Mouse (Mus musculus): ENCODE data around the gene Scamp4. TPM values are rescaled to one million over a fixed set of nuclear protein-coding genes. Genes with fewer than 3 reads are reported as not detected.
"Not testable (repeated sequence)": the region's sequence is repeated elsewhere in the genome, so short reads cannot be mapped to it uniquely, and the experiment has no call there.

Gene Scamp4
- total RNA-seq, 4 experiments from 2014 or later = 39.3 to 58.6 (median 42.8) TPM

DNA sequence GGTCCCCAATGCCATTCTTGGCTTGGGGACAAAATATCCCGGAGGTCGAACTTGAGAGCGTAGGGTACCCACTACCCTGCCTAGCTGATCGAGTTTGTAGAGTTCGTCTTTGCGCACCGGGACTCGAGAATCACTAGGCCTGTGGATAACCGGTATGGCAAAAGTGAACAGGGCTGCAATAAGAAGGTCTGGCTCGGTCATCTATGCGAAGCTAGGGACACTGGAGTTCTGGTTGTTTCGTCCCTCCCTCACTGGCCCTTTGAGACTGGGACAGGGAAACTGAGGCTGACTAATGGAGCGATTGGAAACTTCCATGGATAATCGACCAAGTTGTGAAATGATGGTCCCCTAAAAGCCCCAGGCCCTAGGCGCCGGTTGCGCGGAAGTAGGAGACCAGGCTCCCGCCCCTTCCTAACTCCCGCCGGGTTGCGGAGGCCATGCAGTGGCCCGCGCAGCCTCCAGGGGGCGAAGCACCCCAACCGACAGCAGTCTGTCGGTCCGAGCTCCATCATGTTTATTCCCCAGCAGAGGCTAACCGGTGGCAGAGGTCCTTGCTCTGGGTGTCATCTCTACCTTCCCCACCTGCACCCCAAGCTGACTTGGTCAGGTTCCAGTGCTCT, 24.4 kb upstream of the Scamp4 start:
- peak in 1 of 2 experiments; percentile 63 for DNase-seq (ENCODE audit: low spot score in 2 of 2)

DNA sequence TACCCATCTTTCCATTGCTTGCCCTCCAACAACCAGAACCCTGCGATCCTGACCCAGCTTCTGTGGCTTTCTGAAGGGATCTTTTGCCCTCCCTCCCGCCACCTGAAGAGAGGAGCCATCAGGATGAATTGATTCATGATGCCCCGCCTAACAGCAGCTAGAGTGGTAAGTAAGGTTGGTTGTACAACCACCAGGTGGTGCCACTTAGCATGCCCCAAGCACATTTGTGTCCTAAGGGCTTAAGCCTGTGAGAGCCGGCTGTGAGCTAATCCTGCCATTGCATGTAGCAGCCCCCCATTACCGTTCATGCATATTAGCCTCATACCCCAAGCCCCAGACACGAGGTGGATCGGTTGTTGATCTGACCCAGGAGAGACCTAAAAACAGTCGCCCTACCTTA, 23.8 kb upstream of the Scamp4 start:
- DNase-seq (ENCODE audit: low spot score in 2 of 2) = no peak

DNA sequence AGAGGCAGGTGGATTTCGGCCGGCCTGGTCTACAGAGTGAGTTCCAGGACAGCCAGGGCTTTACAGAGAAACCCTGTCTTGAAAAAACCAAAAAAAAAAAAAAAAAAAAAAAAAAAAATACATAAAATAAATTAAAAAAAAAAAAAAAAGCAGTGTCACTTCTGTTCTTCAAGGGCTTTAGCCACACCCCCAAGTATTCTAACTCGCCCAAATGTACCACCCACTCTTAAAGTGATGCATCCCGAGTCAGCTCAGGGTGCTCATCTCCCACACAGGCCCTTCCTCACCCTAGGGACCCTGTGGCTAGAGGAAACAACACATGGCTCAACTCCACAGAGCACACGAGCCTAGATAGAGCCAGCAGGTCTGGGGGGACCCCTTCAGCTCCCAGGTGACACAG, 19.6 kb upstream of the Scamp4 start:
- DNase-seq (ENCODE audit: low spot score in 2 of 2) = no peak

DNA sequence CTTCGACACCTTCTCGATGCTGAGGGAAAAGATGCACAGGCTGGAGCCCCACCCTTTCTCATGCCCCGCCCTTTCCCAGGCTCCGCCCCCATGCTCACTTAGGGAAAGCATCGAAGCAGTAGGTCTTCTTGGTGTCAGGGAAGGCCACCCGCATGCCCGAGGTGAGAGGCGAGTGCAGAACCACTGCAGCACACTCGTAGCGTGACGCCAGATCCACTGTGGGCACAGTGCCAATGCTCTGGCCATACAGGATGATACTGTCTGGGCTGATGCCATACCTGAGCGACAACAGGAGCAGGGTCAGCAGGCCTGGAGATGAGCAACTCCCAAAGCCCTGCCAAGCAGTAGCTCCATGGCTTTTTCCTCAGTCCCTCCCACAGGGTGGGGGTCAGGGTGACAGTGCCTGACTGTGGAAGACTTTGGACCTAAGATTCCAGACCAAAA, 18.6 kb upstream of the Scamp4 start:
- no peak for DNase-seq (ENCODE audit: low spot score in 2 of 2)

DNA sequence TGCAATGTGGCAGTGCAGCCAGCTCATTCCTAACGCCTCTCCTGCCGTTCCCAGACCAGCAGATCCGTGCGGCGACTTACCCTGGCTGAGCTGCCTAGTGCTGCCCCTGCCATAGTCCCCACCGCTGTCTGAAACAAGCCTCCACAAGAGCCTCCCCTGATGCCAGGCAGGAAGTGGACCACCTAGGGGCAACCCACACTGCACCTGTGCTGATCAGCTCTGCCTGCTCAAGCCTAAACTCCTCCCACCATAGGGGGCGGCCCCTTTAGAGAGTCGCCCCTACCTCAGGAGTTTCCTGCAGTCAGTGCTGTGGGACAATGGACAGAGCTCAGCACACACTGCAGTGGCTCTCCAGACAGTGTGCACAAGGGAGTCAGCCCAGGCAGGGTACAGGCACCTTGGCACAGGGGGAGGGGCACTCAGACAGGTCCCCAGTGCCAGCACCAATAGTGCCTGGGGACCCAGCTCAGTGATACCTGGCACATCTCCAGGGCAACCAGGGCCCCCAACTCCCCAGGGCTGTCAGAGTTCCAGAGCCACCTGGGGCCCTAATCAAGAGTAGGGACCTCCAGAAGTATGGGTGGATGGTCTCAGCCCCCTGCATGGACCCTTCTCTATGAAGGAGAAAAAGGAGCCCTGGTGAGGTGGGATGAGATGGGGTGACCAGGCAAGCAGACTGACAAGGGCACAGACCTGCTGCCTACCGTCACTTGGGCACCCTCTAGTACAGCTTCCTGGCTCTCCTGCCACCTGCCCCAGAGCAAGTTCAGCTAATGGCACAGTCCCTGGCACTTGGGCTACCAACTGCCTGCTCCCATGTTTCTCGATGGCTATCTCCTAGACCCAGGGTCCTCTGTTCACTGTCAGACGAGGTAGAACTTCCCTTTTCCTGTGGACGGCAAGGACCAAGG, 17.8 kb upstream of the Scamp4 start:
- no peak for DNase-seq (ENCODE audit: low spot score in 2 of 2)

DNA sequence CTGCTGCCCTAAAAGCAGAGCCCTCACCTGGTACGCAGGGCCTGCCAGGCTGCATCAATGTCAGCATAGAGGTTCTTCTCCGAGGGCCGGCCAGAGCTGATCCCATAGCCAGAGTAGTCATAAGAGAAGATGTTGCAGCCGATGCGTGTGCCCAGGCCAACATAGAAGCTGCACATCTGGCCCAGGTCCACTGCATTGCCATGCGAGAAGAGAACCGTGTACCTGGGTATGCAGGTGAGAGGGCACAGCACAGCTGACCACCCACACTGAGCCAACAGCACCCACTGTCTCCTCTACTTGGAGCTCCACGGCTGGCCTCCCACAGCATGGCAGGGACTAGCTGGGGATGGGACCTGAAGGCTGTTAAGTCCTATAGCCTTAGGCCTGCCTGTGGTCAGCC, 17.1 kb upstream of the Scamp4 start:
- DNase-seq (ENCODE audit: low spot score in 2 of 2) = no peak

DNA sequence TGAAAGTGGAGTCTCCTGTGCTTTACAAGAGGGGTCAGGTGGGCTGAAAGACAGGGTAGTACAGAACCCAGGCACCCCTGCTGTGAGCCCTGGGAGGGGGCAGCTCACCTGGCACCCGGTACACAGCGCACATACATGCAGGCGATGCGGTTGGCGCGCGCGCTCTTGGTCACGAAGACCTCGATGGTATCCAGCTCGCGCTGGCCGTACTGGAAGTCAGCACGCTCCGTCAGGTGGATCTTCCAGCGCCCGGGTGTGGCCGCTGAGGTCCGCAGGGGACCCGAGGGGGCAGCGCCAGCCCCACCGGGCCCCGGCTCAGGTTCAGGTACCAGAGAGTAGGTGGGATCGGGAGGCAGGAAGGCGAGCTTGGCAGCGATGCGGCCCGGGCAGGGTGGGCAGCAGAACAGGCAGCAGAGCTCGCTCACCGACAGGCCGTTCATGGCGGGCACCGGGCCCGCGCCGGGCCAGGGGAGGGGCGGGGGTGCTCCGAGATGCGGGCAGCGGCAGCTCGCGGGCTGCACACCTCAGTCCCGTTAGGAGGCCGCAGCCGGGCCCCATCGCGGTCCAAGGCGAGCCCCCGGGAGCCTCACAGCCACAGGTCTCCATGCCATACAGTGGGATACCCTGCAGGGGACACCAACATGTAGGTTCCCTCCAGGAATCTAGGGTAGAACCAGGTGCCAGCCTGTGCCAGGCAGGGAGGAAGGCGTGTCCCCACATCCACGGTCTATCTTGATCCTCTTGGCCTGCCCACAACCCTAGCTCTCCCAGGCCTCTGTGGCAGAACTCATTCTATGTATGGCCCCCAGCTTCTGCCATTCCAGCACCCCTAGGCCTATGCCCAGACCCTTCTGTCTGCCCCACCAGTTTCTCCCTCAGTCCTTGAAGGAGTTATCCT, 16.0 kb upstream of the Scamp4 start:
- no peak for DNase-seq (ENCODE audit: low spot score in 2 of 2)

DNA sequence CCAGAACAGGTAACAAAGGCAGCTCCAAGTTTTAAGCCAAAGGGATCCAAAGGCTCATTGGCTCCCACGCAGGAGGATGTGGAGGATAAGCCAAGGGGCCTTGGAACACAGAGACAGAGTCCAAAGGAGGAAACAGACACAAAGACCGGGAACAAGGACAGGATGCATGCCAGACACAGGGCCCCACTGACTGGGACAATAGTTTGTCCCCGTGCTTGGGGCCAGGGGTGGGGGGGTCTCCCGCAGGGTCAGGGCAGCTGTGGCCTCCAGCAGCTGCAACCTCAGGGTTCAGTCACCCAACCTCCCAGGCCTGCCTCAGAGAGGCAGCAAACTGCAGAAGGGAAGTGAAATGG, 15.4 kb upstream of the Scamp4 start:
- DNase-seq (ENCODE audit: low spot score in 2 of 2) = no peak

DNA sequence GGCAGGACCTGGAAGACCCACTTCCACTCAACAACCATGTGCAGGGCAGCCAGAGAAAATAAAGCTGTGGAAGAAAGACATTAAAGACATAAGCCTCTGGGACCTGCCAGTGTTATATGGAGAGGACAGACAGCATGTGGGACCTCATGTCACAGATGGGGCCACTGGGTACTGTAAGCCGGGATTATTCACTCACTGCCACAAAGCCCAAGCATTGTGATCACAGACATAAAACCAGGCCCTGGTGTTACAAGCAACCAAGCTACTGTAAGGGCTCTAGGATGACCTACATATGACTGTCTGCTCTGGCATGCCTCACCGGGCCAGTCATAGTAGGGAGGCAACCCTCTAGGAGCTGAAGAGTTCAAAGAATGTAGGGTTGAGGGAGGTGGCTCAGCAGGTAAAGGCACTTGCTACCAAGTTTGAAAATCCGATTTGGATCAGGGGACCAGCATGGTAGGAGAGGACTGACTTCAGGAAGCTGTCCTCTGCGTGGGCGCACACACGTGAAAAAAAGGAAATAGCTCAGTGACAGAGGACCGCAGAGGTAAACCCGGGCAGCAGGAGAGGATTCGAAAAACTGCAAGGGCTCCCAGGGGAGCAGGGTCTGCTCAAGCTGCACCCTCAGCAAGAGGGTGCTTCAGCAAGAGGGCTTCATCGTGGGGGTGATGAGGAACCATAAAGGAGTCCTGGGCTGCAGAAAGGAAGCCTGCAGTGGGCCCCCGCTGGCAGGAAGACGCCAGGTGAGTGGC, 13.4 kb upstream of the Scamp4 start:
- no peak for DNase-seq (ENCODE audit: low spot score in 2 of 2)

DNA sequence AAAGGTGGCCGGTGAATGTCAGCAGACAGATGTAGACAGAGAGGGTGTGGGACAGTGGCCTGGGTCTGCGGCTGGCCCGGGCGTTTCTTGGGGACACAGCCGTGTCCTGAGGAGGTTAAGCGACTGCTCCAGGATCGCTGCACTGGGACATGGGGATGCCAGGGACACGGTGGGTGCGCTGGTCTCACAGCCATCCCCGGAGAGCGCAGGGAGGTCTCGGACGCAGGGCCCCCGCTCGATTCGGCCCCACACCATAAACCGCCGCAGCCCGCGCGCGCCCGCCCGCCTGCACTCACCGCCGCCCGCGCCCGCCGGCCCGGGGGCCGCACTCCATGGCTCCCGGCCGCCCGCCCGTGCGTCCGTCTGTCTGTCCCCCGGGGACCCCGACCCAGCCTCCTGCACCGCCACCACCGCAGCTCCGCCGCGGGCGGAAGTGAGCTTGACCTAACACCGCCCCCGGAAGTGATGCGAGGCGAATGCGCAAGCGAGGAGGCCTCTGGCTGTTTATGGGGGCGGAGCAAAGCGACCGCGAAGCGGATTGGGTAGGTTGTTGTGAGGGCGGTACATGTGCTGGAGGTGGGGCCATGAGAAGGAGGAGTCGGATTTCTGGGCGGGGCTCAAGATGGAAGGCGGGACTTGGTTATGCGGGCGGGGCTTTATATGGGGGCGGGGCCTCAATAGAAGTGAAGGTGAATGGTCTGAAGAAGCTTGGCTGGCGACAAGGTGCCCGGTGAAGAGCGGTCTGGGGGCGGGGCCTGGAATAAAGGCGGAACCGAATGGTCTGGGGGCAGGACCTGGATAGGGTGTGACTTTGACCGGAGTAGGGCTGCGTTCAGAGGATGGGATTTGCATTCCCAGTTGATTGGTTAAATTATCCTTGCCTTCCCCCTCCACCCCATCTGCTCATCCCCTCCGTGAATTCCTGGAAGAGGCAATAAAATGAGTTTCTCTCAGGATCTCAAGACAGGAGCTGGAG, 12.5 kb upstream of the Scamp4 start, which contains the start of gene Abhd17a:
Gene Abhd17a, minus strand, starts transcription at position 463 of the 976 bp plus-strand sequence.
- DNase-seq (ENCODE audit: low spot score in 2 of 2) = peak; percentile 90 to 96

DNA sequence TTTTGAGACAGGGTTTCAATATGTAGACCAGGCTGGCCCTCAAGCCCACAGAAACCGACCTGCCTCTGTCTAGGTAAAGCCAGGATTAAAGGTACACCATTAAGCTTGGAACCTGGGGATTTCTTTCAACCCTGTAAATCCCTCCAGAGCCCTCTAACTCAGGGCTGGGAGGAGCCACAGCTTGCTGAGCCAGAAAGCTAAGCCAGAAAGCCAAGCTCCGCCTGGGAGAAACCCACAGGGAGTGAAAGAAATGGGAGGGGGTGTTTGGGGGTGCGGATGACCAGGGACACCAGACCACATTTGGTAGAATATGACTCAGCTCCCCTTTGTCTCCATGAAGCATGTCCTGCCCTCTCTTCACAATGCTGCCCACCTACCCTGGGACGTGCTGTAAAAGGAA, 6.4 kb upstream of the Scamp4 start:
- DNase-seq (ENCODE audit: low spot score in 2 of 2) = no peak

DNA sequence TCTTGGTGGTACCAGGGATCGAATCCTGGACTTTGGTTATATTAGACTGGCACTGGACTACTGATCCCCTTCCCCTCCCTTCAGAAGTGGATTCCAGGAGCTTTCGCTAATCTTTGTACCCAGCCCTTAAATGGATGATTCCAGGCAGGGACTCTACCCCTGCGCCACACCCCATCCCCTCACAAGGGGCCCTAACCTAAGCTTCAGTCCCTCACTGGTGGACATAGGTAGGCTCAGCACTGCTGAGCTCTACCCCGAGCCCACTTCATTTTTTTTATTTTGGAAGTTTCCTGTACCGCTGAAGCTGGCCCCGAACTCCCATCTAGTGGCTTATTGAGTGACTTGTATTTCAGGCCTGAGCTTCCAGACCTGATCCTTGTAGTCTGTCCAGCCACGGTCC, 692 bp downstream of the Scamp4 start:
- no peak for DNase-seq (ENCODE audit: low spot score in 2 of 2)

DNA sequence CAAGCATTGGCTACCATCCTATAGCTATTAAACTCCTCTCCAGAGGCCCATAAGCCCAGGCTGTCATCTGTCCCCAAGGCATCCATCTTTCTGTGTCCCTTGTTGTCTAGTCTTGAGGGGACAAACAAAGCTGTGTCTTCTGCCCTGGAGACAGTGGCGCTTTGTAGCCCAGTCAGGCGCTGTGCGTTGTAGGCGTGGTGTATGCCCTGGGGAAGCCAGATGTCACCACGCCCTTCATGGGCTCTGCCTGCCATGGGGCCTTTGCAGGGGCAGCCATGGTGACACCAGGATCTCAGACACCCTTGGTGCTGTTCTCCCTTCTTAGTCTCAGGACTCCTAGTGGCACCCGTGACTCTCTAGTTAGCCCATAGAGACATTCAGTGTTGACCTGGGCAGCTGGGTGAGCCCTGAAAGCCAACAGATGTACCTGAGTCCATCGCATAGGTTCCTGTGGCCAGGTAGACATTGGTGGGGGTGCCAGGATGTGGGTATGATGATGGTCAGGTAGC, 1.4 kb downstream of the Scamp4 start:
- peak in 1 of 2 experiments; percentile 71 for DNase-seq (ENCODE audit: low spot score in 2 of 2)

DNA sequence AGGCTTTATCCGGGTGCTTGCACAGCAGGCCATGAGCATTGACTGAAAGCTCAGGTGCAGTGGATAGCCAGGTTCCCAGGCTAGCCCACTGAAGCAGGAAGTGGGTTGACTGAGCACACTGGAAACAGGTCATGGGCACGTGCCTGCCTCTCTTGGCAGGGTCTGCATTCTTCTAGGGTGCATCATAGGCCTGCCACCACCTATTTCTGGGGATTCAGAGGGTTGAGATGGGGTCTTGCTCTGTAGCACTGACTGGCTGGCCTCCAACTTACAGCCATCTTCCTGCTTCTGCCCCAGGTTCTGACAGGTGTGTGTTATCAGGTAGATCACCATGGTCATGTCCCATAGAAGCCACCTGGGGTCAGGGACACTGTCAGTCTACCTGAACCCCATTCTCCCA, 2.3 kb downstream of the Scamp4 start:
- DNase-seq (ENCODE audit: low spot score in 2 of 2) = no peak

DNA sequence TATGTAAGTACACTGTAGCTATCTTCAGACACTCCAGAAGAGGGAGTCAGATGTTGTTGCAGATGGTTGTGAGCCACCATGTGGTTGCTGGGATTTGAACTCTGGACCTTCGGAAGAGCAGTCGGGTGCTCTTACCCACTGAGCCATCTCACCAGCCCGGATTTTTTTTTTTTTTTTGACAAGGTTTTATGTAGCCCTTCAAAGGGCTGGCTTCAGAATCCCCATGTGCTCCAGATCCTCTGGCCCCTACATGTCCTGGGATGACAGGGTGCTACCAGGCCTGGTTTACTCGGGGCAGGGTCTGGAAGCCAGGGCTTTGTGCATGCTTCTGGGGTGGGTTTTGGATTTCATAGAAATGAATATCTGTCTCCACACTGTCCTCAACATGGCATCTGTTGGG, 3.0 kb downstream of the Scamp4 start, which contains the start of gene Gm49322:
Gene Gm49322, plus strand, starts transcription at position 301 of the 400 bp plus-strand sequence.
- DNase-seq (ENCODE audit: low spot score in 2 of 2) = not testable (repeated sequence)

DNA sequence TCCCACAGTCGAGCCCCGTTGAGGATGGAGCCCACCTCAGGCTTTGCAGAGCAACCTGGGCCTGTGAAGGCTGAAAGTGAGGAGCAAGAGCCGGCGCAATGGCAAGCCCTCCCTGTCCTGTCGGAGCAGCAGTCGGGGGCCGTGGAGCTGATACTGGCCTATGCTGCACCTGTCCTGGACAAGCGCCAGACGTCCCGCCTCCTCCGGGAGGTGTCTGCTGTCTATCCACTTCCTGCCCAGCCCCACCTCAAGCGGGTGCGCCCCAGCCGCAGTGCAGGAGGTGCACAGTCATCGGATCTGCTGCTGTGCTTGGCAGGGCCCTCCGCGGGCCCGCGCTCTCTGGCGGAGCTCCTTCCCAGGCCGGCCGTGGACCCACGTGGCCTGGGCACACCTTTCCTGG, 3.6 kb downstream of the Scamp4 start:
- DNase-seq (ENCODE audit: low spot score in 2 of 2) = no peak

DNA sequence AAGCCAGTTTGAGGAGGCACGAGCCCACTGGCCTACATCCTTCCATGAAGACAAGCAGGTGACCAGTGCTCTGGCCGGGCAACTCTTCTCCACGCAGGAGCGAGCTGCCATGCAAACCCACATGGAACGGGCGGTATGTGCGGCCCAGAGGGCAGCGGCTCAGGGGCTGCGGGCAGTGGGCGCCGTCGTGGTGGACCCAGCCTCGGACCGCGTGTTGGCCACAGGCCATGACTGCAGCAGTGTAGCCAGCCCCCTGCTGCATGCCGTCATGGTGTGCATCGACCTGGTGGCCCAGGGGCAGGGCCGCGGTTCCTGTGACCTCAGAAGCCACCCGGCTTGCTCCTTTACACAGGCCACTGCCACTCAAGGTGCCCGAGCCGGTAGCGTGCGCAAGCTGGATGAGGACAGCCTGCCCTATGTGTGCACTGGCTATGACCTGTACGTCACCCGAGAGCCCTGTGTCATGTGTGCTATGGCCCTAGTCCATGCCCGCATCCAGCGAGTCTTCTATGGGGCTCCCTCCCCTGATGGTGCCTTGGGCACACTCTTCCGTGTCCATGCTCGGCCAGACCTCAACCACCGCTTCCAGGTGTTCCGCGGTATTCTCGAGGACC, 4.2 kb downstream of the Scamp4 start:
- DNase-seq (ENCODE audit: low spot score in 2 of 2) = no peak

DNA sequence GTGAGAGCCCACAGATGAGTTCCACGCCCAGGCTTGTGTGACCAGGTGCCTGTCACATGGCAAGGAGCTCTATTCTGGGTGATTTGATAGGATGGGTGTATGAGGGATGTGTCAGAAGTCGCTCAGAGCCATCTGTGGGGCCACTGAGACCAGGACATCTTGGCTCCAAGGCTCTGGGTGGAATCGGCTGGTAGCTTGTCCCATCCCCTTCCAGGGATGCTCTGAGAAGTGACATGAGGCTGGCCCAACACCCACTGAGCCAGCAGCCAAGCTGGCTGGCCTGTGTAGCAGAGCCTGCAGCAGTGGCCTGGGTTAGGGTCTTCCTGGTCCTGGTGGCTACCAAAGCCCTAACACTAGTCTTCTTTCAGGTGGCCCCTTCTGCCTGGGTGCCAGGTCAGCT, 5.8 kb downstream of the Scamp4 start:
- DNase-seq (ENCODE audit: low spot score in 2 of 2) = no peak

DNA sequence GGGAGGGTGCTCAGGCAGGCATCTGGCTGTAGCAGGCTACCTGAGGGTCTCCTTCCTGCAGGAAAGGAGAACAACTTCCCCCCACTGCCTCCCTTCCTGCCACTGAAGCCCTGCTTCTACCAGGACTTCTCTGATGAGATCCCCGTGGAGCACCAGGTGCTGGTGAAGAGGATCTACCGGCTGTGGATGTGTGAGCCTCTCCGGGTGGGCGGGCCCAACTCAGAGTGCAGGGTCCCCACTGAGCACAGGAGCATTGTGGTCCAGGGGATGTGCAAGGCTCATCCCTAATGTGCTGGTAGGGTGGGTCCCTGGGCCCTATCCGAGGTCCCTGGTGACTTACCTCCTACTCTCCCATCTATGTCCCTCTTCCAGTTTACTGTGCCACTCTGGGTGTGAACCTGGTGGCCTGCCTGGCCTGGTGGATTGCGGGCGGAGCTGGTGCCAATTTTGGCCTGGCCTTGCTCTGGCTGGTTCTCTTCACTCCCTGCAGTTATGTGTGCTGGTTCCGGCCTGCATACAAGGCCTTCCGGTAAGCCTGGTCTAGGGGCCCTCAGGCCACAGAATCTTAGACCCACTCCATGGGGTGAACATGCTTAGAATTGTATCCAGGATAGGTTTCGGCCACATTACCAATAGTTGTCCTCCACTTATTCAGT, 6.7 kb downstream of the Scamp4 start:
- DNase-seq (ENCODE audit: low spot score in 2 of 2) = no peak
